Mouse (Mus musculus): Measurements from ENCODE around the gene Nedd9.

DNA sequence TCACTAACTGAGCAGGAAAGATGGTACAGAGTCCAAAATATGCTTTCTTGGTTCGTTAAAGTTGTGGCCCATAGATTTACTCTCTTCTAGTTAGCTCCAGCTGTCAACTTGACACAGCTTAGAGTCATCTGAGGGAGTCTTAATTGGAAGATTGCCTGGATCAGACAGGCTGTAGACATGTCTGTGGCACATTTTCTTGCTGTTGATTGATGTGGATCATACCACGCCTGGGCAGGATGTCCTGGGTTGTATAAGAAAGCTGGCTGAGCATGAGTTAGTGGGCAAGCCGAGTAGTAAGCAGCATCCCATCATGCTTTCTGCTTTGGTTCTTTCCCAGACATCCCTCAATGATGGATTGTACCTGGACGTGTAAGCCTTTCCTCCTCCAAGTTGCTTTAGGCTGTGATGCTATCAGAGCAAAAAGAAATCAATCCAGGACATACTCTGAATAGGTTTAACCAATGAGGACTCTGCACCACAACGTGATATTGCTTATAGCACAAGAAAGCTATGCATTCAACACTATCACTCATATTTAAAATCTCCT is 14.2 kb downstream of the Nedd9 start:
- no peak for TF ChIP-seq POLR2A (IDR thresholded peaks at IDR 0.05; ENCODE audit: borderline replicate concordance, control insufficient read depth, low read depth, low read length)
- no peak for TF ChIP-seq CTCF (IDR thresholded peaks at IDR 0.05; ENCODE audit: control insufficient read depth, insufficient read depth, low read length)

All from bone marrow, adult 2 months (tissue).